Mouse (Mus musculus) liver, postnatal 0 days (tissue): ENCODE results near the gene Chst4. TPM values are rescaled to one million over a fixed set of nuclear protein-coding genes. Genes with fewer than 3 reads are reported as not detected.

ENCODE experiments used
- ATAC-seq: fragments of 200-750 bp; cut with Nextera tagmentation; 2 replicates; pipeline ENCODE4 v1.8.0; 2017; ENCODE audit warnings: mild to moderate bottlenecking, moderate library complexity
- DNase-seq: peaks from one replicate; pipeline ENCODE4 v3.0.0-alpha.2; 2016
- H3K27ac ChIP-seq: fragments of 300-500 bp; sonication (generic); 2 replicates; pipeline ENCODE4 v1.5.1; 2014; ENCODE audit warnings: antibody characterized with exemption, moderate library complexity, mild to moderate bottlenecking, low read depth
- H3K27me3 ChIP-seq: fragments of 300-500 bp; sonication (generic); 2 replicates; pipeline ENCODE4 v1.6.1; 2014; ENCODE audit warnings: low read length, control low read depth, mixed read lengths; ENCODE audit not compliant: insufficient read depth
- H3K36me3 ChIP-seq: fragments of 300-500 bp; sonication (generic); replicated peaks from 2 replicates; pipeline ENCODE4 v1.6.1; 2014; ENCODE audit warnings: mild to moderate bottlenecking, control low read depth, low read length, moderate library complexity, mixed read lengths; ENCODE audit not compliant: insufficient read depth
- H3K4me1 ChIP-seq: fragments of 300-500 bp; sonication (generic); 2 replicates; pipeline ENCODE4 v1.6.1; 2014; ENCODE audit warnings: antibody characterized with exemption, mild to moderate bottlenecking, control low read depth; ENCODE audit not compliant: insufficient read depth
- H3K4me2 ChIP-seq: fragments of 300-500 bp; sonication (generic); 2 replicates; pipeline ENCODE4 v1.6.1; 2014; ENCODE audit warnings: low read depth, mild to moderate bottlenecking, low read length, moderate library complexity, mixed read lengths
- H3K4me3 ChIP-seq: fragments of 300-500 bp; sonication (generic); 2 replicates; pipeline ENCODE4 v1.5.1; 2014; ENCODE audit warnings: low read depth, low read length
- H3K9ac ChIP-seq: fragments of 300-500 bp; sonication (generic); replicated peaks from 2 replicates; pipeline ENCODE4 v1.6.1; 2014; ENCODE audit warnings: mild to moderate bottlenecking, moderate library complexity
- H3K9me3 ChIP-seq: fragments of 300-500 bp; sonication (generic); 2 replicates; pipeline ENCODE4 v1.6.1; 2016; ENCODE audit warnings: mild to moderate bottlenecking, control low read depth, low read length, mixed read lengths
- CTCF ChIP-seq: sonication (generic); IDR thresholded peaks from 2 replicates; pipeline ENCODE4 v1.5.1; 2016; ENCODE audit warnings: antibody characterized with exemption, low read depth
- EP300 ChIP-seq: IDR thresholded peaks from 2 replicates; pipeline ENCODE4 v1.6.1; 2016; ENCODE audit warnings: antibody characterized with exemption, low read depth, mild to moderate bottlenecking
- WGBS: fragments of 180-500 bp; shearing (Covaris S2); extraction: QIAGEN DNeasy Blood & Tissue Kit; methylation state at CpG from one replicate; pipeline ENCODE4 v1.1.7; 2014; ENCODE audit not compliant: insufficient replicate concordance; 5-methylcytosine and 5-hydroxymethylcytosine counted together
- polyA plus RNA-seq: library from polyadenylated mRNA; unstranded; fragments of >200 nt; fragmentation: Nextera tagmentation; extraction: Ambion mirVana; gene quantifications from 2 replicates; pipeline ENCODE4 v1.2.1, GENCODE M21; 2015

Gene Chst4
- polyA plus RNA-seq, 1 experiment from 2014 or later, result 0.13 TPM

DNA sequence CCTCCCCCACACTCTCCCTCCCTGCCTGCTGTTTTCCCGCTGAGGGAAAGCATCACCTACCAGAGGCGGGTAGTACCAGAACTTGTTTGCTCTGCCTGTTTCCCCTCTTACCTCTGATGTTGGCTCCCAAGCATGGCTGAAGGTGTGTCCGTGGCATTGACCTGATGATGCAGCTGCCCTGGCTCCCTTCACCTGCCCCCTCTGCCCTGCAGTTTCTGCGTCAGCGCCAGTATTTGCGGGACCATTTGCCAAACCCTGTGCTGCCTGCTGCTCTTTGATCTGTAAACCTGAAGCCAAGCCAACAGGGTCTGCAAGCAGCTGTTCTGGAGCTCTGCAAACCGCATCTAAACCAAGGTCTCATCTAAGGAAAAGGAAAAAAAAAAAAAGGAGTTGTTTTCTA is 53.2 kb downstream of the Chst4 start:
- Histone ChIP-seq H3K36me3 (no peaks in the 10 kb centered on the region), H3K9ac (no peak overlapping the region), H3K4me3 (no peak overlapping the region), H3K4me2 (peak overlapping the region; percentile 34), H3K27ac (peak overlapping the region; percentile 89), H3K4me1 (peaks cover 12% of the 10 kb centered on the region), H3K27me3 (no peaks in the 10 kb centered on the region), H3K9me3 (no peaks in the 10 kb centered on the region)
- WGBS, result 43% methylated on average over 7 of the region's 7 CpGs
- ATAC-seq (peak; percentile 91), DNase-seq (peak; percentile 77)
- TF ChIP-seq CTCF (no peak), EP300 (peak; percentile 82)

DNA sequence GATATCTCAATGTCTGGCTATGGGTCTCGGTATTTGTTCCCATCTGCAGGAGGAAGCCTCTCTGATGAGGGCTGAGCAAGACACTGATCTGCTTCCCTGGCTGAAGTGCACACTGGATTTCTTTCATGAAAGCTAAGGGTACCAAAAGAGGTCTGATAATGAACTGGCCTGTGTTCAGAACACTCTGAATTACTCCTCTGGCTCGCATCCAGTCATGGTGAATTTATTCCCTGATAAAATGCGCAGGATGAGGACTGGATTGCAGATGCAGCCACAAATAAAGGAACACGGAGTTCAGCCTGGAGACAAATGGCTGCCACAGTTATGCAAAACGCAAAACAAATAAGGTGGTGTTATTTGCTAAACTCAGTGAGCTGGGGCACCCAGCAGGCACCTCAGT is 55.6 kb downstream of the Chst4 start:
- Histone ChIP-seq H3K4me1 (peaks cover 10% of the 10 kb centered on the region), H3K4me3 (no peak overlapping the region), H3K27ac (peak overlapping the region; percentile 84), H3K9me3 (no peaks in the 10 kb centered on the region), H3K36me3 (no peaks in the 10 kb centered on the region), H3K4me2 (no peak overlapping the region), H3K9ac (no peak overlapping the region), H3K27me3 (no peaks in the 10 kb centered on the region)
- WGBS, result 42% methylated on average over 5 of the region's 5 CpGs
- ATAC-seq, result no peak
- TF ChIP-seq EP300 (no peak), CTCF (no peak)
- no peak for DNase-seq

DNA sequence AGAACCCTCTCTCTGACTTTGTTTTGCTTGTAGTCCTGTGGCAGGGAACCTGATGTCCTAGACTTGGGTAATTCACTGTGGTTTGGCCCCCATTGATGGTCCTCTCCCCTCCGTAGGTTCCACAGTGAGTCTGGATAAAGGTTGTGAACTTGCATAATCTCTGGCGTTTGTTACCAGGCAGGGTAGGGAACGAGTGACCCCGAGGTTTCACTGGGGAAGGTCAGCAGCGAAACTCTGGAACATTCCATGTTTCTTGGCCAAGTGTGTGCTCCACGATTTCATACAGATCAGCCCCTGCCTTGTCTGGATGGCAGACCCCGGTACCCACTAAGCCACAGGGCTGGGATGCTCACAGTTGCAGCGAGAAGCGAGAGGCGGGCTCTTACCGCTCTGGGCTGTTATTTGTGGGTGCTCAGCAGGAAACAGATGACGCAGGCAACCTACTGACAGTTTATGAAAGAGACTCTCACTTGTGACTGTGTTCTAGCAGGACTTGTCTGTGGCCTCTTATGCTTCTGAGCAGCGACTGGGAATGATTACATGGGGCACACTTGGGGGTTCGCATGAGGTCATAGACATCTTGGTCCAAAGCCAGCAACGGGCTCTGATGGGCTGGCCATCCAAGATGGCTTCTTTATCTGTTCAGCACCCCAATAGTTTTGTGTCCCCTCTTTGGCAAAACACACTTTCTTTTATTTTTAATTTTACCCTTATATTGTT is 57.0 kb downstream of the Chst4 start:
- Histone ChIP-seq H3K9ac (no peak overlapping the region), H3K27ac (peak overlapping the region; percentile 70), H3K9me3 (no peaks in the 10 kb centered on the region), H3K36me3 (no peaks in the 10 kb centered on the region), H3K4me2 (no peak overlapping the region), H3K4me3 (no peak overlapping the region), H3K4me1 (peaks cover 10% of the 10 kb centered on the region), H3K27me3 (no peaks in the 10 kb centered on the region)
- WGBS, result 53% methylated on average over 15 of the region's 15 CpGs
- TF ChIP-seq EP300 (no peak), CTCF (no peak)
- ATAC-seq (no peak), DNase-seq (no peak)

DNA sequence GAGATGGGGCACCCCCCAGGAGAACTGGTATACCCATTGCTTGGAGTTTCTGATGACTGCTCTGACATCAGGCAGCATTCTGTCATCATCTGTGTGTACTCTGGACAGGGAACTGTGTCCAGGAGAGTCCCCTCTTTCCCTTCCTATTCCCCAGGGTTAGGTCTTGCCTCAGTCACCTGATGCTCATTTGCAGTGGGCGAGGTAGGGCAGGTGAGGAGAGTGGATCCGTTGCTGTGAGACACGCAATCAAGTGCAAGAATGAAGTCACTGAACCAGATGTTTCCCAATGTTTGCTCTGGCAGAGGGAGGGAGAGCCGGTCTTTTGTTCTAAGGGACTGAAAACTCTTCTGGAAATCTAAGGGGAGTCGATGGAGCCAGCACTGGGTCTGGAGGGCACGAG is 60.2 kb downstream of the Chst4 start:
- H3K4me3 ChIP-seq, result no peak overlapping the region
- peak overlapping the region; percentile 81 for H3K27ac ChIP-seq
- no peaks in the 10 kb centered on the region for H3K27me3 ChIP-seq
- DNase-seq, result peak; percentile 55
- peaks cover 7% of the 10 kb centered on the region for H3K4me1 ChIP-seq
- TF ChIP-seq CTCF, result no peak
- 0 out of 2 replicates have a peak, but pooled peaks have one; percentile 60 for TF ChIP-seq EP300
- WGBS, result 50% methylated on average over 6 of the region's 6 CpGs
- H3K9ac ChIP-seq, result no peak overlapping the region
- H3K9me3 ChIP-seq, result peaks cover 4% of the 10 kb centered on the region; the same call in 1 of the 2 replicates
- peak; percentile 96 for ATAC-seq
- no peak overlapping the region for H3K4me2 ChIP-seq
- H3K36me3 ChIP-seq, result no peaks in the 10 kb centered on the region

Other genes with a start within 250 kb of the Chst4 start
- 1.5 TPM in 2 replicates for gene Phlpp2, start 171.2 kb downstream of the Chst4 start, polyA plus RNA-seq
- 0.58 and 0.69 TPM in 2 replicates for gene Marveld3, start 77.5 kb downstream of the Chst4 start, polyA plus RNA-seq
- 64.5 and 108 TPM in 2 replicates for gene Tat, start 49.3 kb downstream of the Chst4 start, polyA plus RNA-seq
- 2.7 TPM in 2 replicates for gene Zfp612, start 40.0 kb upstream of the Chst4 start, polyA plus RNA-seq
- gene Gm21964, start 61.5 kb upstream of the Chst4 start, polyA plus RNA-seq, result not detected in 2 replicates
- not detected in 2 replicates for gene Gm17720, start 63.0 kb upstream of the Chst4 start, polyA plus RNA-seq
- not detected in 2 replicates for gene Calb2, start 128.5 kb upstream of the Chst4 start, polyA plus RNA-seq
- 1.8 and 2.5 TPM in 2 replicates for gene Cmtr2, start 175.9 kb upstream of the Chst4 start, polyA plus RNA-seq
- 0.01 and 0.04 TPM in 2 replicates for gene Hydin, start 227.2 kb upstream of the Chst4 start, polyA plus RNA-seq